Mouse (Mus musculus) bone marrow, adult 2 months (tissue): ENCODE measurements at regions not wholly inside any gene's neighbourhood (a gene's known extent, or its start where the extent isn't known, plus 50 kb on each side); places are given as distances from the start of the nearest gene placed in this dataset.

Experiments used
- H3K27ac ChIP-seq: fragments of 200-500 bp; 2 replicates; pipeline ENCODE4 v1.5.1; 2012; ENCODE audit warnings: low read depth, mild to moderate bottlenecking, control low read depth, inconsistent platforms, low read length; ENCODE audit not compliant: control insufficient read depth, poor library complexity, insufficient read depth
- H3K4me1 ChIP-seq: fragments of 200-500 bp; 2 replicates; pipeline ENCODE4 v1.6.1; 2011; ENCODE audit warnings: low read length; ENCODE audit not compliant: control insufficient read depth, insufficient read depth
- H3K4me3 ChIP-seq: fragments of 200-500 bp; replicated peaks from 2 replicates; pipeline ENCODE3; 2011; ENCODE audit warnings: mild to moderate bottlenecking, low read depth, low read length, control low read depth; ENCODE audit not compliant: control insufficient read depth
- CTCF ChIP-seq: fragments of 200-500 bp; IDR thresholded peaks from 2 replicates; pipeline ENCODE4 v1.5.1; 2011; ENCODE audit warnings: low read length, control low read depth; ENCODE audit not compliant: control insufficient read depth, insufficient read depth
- POLR2A ChIP-seq: fragments of 200-500 bp; IDR thresholded peaks from 2 replicates; pipeline ENCODE4 v1.6.1; 2011; ENCODE audit warnings: low read depth, mild to moderate bottlenecking, control low read depth, low read length, borderline replicate concordance; ENCODE audit not compliant: control insufficient read depth
- WGBS: fragments of 180-500 bp; shearing (Covaris S2); methylation state at CpG from one replicate; pipeline ENCODE4 v1.1.7; 2018; 5-methylcytosine and 5-hydroxymethylcytosine counted together

DNA sequence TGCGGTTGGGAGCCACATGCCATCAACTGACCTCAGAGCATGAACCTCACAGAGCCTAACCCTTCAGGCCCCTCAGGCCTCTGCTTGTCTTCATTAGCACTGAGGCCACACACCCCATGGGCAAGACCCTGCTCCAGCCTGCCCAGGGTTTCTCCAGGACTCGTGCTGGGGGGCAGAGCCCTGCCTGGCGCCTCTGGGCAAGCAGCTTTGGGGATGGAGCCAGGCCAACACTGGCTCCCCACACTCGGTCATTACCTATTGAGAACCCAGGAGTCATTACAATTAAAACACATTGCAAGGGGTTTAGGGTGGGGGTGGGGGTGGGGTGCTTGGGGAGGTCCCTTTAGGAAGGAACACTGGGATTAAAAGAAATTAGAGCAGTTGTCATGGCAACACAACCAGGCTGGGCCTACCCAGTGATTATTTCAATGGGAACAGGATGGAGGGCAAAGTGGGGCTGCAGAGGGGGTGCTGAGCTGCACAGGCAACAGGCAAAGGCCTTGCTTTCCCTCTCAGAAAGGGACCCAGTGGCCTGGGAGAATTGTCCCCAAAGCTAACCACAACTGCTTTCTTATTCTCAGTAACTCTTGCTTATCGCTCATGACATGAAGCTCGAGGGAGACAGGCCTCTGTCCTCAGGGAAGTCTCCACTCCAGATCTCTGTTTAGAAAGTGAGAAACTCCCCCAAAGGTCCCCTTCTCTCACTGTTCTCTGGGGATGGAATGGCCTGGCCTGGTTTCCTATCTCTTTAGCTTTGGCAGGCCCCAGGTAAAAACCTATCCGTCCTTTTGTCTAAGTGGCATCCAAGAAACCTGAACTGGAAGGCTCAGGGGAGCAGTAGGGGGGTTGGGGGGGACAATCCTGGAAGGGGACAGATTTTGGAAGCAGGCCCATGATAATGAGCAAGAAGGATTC lies 235.0 kb downstream of the Sox9 start:
- H3K27ac ChIP-seq, result no peak overlapping the region
- no peak overlapping the region for H3K4me3 ChIP-seq
- no peak for TF ChIP-seq CTCF
- TF ChIP-seq POLR2A, result no peak
- WGBS, result 78% methylated on average over 7 of the region's 7 CpGs
- no peaks in the 10 kb centered on the region; the same call in 1 of the 2 replicates for H3K4me1 ChIP-seq

DNA sequence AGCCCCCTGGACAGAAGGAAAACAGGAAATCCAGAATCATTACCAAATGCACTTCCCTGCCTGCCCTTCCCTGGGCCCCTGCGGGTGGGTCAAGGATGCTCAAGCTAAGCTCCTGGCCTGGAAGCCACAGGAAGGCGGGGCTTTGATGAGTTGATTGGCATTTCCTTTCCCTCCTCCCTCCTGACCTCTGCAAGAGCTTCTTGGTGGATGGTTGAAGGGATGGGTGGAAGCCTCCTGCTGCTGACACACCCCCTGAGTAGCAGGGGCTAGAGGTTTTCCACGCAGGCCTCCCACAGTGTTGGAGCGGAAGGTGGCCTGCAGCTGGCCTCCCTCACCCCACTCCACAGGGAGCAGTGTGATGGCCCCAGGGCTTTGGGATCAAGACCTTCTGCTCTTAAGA lies 239.5 kb downstream of the Sox9 start:
- Histone ChIP-seq H3K4me3 (no peak overlapping the region), H3K4me1 (no peaks in the 10 kb centered on the region), H3K27ac (no peak overlapping the region)
- WGBS, result 66% methylated on average over 4 of the region's 4 CpGs
- no peak for TF ChIP-seq CTCF

DNA sequence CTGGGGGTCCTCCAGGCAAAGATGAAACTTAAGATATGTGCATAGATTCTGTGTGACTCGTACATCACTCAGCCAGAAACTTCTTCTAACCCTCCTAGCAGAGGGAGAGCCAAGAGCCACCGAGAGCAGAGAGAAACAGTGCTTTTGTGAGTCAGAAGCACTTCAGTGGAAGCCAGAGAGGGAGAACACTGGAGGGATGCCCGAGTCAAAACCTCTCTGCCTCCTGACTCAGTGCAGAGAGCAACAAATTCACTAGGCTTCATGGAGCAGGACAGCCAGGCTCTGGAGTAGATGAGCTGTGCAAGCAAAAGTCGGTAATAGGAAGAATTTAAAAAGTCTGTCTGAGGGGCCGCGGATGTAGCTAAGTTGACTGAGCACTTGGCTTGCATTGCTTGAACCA lies 245.0 kb downstream of the Sox9 start:
- no peaks in the 10 kb centered on the region for H3K4me1 ChIP-seq
- no peak overlapping the region for H3K4me3 ChIP-seq
- TF ChIP-seq POLR2A, result no peak
- TF ChIP-seq CTCF, result no peak
- H3K27ac ChIP-seq, result no peak overlapping the region
- WGBS, result 60% methylated on average over 6 of the region's 6 CpGs

DNA sequence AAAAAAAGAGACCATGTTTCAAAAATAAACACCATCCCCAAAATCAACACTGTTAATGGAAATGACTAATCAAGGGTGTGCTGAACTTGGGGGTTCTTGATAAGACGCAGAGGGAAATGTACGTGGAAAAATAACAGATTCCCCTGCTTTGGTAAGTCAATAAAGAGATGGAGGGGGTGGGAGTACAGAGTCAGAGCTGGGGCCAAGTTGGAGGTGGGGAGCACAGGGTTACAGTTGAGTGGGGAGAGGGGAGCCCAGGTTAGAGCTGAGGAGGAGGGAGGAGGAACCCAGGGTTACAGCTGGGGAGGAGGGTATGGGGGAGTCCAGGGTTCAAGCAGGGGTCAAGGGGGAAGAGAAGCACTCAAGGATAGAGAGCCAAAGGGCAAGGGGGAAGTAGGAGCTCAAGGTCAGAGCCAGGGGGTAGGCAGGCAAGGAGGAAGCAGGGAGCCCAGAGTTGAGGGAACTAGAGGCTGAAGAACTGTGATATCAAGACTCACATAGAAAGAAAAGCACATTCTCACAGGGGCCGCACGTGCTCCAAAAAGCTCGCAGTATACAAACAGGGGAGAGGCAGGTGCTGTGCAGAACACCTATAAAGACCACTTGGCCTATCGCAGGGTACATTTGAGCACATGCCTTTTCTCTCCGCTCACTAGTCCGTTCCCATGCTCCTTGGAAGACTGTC lies 246.4 kb downstream of the Sox9 start:
- Histone ChIP-seq H3K27ac (no peak overlapping the region), H3K4me1 (no peaks in the 10 kb centered on the region), H3K4me3 (no peak overlapping the region)
- 68% methylated on average over 8 of the region's 8 CpGs for WGBS
- TF ChIP-seq POLR2A, result no peak
- no peak for TF ChIP-seq CTCF

DNA sequence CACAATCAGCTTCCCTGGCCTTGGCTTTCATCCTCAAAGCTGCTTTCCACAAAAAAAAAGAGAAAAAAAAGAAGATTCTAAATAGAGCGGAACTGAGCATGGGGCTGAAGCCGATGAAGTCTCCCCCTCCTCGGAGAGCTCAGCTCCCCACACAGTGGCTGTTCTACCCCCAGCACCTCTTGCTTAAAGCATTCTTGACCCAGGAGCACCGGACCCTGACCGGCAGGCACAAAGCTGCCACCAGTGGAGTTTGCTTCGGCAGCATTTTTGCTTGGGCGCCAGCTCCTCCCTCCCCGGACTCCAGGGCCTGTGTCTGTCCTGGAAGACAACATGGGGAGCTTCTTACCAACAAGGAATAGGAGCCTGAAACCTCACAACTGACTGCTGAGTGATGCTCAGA lies 249.4 kb downstream of the Sox9 start:
- H3K27ac ChIP-seq, result no peak overlapping the region
- TF ChIP-seq POLR2A, result no peak
- TF ChIP-seq CTCF, result no peak
- 88% methylated on average over 8 of the region's 8 CpGs for WGBS
- no peaks in the 10 kb centered on the region for H3K4me1 ChIP-seq
- H3K4me3 ChIP-seq, result no peak overlapping the region

DNA sequence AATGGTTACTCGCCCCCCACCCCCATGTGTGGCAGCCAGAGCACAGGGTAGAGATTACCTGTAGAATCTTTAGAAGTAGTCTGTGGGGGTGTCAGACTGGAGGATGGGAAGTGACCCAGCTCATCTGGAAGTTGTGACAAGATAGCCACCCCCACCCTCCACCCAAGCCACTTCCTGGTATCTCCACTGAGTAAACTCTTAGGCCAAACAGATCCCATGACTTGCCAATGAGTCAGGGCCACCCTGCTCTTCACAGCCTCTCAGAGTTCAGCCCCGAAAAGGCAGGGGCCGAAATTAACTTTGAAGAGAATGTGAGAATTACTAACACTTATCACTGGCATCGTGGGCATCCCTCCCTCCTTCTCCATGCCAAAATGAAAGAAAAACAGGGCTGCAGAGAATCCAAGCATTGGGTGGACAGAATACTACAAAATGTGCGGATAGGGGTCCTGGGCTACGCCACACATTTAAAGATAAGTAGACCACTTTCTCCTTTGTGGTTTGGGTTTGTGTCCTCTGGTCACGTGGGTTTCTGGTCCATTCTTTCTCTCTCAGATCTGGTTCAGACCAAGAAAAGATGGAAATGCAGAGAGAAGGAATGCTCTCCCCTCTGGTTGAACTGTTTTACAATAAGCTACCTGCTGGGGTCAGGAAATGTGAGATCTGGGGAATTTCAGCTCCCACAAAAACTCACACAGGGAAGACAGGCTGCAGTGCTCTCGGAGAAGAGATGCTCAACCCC lies 250.6 kb downstream of the Sox9 start:
- Histone ChIP-seq H3K4me3 (no peak overlapping the region), H3K4me1 (no peaks in the 10 kb centered on the region), H3K27ac (no peak overlapping the region)
- 66% methylated on average over 8 of the region's 8 CpGs for WGBS
- TF ChIP-seq CTCF (no peak), POLR2A (no peak)

DNA sequence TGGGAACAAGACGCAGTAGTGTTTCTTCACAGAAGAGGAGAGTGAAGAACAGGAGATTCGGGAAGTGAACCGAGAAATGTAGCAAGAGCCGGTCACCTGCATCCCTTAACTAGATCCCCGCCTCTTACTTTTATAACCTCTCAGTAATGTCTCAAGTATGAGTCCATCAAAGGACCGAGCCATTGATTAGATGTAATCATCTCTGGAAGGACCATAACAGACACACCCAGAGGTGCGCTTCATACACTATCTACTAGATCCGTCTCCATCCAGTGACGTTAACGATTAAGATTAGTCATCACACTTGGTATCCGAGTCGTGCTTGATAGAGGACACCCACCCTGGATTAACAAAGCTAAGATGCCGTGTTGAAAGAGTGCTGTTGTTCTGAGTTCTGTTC lies 252.9 kb downstream of the Sox9 start:
- H3K4me3 ChIP-seq, result no peak overlapping the region
- no peak for TF ChIP-seq CTCF
- no peak for TF ChIP-seq POLR2A
- H3K27ac ChIP-seq, result no peak overlapping the region
- 81% methylated on average over 13 of the region's 13 CpGs for WGBS
- H3K4me1 ChIP-seq, result no peaks in the 10 kb centered on the region

DNA sequence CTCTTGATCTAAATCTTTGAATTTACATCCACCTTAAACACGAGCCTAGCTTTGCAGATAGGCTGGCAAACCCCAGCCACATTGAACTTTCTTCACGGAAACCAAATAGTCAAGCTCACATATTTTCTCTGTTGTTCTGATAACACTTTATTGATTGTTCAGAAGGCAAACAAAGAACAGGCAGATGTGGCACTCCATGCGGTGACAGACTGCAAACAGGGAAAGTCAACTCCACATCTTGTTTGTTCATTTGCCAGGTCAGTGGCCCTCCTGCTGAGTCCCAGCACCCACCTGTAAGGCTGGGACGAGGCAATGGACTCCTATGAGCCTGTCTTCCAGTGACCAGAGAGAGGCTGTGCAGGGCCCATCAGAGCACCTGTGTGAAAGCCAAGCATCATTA lies 255.7 kb downstream of the Sox9 start:
- Histone ChIP-seq H3K27ac (no peak overlapping the region), H3K4me1 (no peaks in the 10 kb centered on the region), H3K4me3 (no peak overlapping the region)
- WGBS, result 77% methylated on average over 4 of the region's 4 CpGs
- no peak for TF ChIP-seq CTCF
- TF ChIP-seq POLR2A, result no peak
